ENCODE assay signal across 8 mouse cellular contexts in the genomic region with DNA sequence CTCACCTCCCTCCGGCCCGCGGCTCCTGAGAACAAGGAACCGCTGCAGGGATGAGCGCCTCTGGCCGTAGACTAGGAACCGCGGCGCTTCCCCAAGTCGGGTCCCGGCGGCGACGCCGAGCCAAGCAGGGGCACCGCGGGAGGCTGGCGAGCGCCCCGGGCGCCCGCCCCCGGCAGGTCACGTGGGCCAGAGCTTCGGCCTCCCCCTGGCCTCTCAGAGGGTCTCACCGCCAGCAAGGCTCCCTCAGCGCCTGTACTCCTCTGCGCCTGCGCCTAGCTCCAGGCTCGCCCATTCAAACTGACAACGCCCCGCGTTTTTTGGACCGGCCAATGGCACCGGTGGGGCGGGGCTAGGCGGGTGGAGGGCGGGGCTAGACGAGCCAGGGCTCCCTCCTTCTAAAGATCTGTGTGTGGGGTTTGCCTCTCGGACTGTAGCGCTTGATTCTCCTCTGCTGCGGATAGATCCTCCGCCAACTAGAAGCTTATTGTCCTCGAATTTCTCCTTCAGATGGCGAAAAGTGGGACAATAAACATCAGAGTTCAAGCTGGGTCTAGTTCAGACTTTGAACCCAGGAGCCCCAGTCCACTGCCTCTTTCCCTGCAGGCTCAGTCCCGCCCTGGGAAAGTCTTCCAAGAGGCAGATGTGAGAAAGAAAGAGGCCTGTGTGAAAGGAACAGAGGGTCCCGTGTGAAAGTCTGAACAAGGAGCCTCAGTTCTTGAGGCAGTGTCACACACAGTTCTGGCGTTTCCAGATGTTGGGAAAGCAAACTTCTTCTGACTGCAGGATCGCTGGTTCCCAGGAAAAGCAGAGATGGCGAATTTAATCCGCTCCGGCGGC. TPM values are rescaled to one million over a fixed set of nuclear protein-coding genes. Genes with fewer than 3 reads are reported as not detected.
DNase-seq lines count a peak whose midpoint lies in the region; ATAC-seq lines count a peak whose summit lies in the region.

Gene Gpsm2, minus strand, starts transcription at position 274 of the 837 bp plus-strand sequence.

- H3K4me3 ChIP-seq in intestine, embryonic 14.5 days (ENCODE audit: low read depth, low read length) = peak within 1 kb of the TSS; percentile 80

- H3K27ac ChIP-seq in intestine, embryonic 14.5 days (ENCODE audit: low read depth) = peak within 1 kb of the TSS; percentile 90

- peak within 1 kb of the TSS; percentile 86 for H3K9ac ChIP-seq in intestine, embryonic 14.5 days (ENCODE audit: low read length)

- DNase-seq in adipocyte (ENCODE audit: low spot score) = peak; percentile 93
- peak; percentile 98 for DNase-seq in embryo, embryonic 10 days (ENCODE audit: low spot score)
- peak; percentile 98 for DNase-seq in gastrocnemius, postnatal 14 days
- DNase-seq in intestine, embryonic 14.5 days (ENCODE audit: low spot score) = peak; percentile 99
- peak; percentile 95 to 96 for DNase-seq in left cerebral cortex, postnatal 14 days (ENCODE audit: low spot score in 2 of 2)
- peak; percentile 99 for DNase-seq in mesoderm, embryonic 11.5 days (ENCODE audit: low read depth, low spot score)
- DNase-seq in right cerebral cortex, postnatal 36 days (ENCODE audit: low spot score in 2 of 2) = peak; percentile 92 to 94
- peak; percentile 99 for DNase-seq in yolk sac, embryonic 10.5 days (ENCODE audit: low spot score)

- intact Hi-C loops in gastrocnemius, postnatal 14 days (cut with DNase I; ENCODE audit: low total_unique reads) = no loop called here
- intact Hi-C loops in left cerebral cortex, postnatal 14 days (cut with DNase I) = loop anchor here (2.0 to 5.0 kb wide), 2 partner anchors 49 to 115 kb away; no protein-coding TSS in a partner anchor

- WGBS in intestine, embryonic 14.5 days = 2% methylated on average over 53 of the region's 53 CpGs

- H3K4me1 ChIP-seq in intestine, embryonic 14.5 days (replicated peaks; ENCODE audit: control insufficient read depth, insufficient read depth, low read length) = peaks cover 25% of the 10 kb centered on the region

- H3K27me3 ChIP-seq in intestine, embryonic 14.5 days (replicated peaks; ENCODE audit: control insufficient read depth, insufficient read depth, low read length) = no peaks in the 10 kb centered on the region

- H3K9me3 ChIP-seq in intestine, embryonic 14.5 days (ENCODE audit: control insufficient read depth, low read length) = no peaks in the 10 kb centered on the region

- no peaks in the 10 kb centered on the region for H3K36me3 ChIP-seq in intestine, embryonic 14.5 days (ENCODE audit: control insufficient read depth, insufficient read depth, low read length)

- ATAC-seq in intestine, embryonic 14.5 days (replicated peaks; ENCODE audit: low FRiP score, low TSS enrichment, low read depth) = peak; percentile 97

- H3K4me2 ChIP-seq in intestine, embryonic 14.5 days (ENCODE audit: low read length) = peak within 1 kb of the TSS; percentile 76

RNA-seq across cellular contexts. Expression of gene Gpsm2, which starts in this region (rescaled TPM):
- 1 to 10 TPM; 5.6 to 7.9 TPM for total RNA-seq in gastrocnemius, postnatal 14 days (2021)
- 55.8 and 68.3 TPM in 2 replicates for polyA plus RNA-seq in intestine, embryonic 14.5 days (2014; fragmentation: Nextera tagmentation; extraction: Ambion mirVana)
- 10 to 100 TPM; 18.0 TPM for total RNA-seq in left cerebral cortex, postnatal 14 days (2021)

Comparison
In these comparisons a context has a peak if more than half of its experiments do, and no peak if none do; other contexts are left out.
1. Peak in every context shown above with its lines: DNase-seq, ATAC-seq, H3K4me3 ChIP-seq and H3K27ac ChIP-seq.